ENCODE assay signal across 28 mouse cellular contexts in the genomic region with DNA sequence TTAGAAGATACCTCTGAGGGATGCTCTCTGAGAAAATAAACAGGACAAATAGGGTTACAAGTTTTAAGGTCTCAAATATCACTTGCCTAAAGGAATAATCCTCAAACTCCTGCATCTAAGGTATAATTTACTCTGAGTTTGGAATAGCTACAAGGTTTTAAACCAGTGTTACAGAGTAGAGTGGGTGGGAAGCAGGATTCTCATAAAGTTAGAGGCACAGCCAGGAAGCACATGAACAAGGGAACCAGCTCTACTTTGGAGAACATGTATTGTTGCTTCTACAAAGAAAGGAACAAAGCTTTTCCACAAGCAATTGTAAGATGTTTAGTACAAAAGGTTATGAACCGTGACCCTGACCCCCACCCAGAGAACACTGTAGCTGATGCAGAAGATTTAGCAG.
"Had no signal": no experiment of that assay in that cellular context is flagged by ENCODE, and none has a peak within 500 bp of the region (broad histone marks: within the 10 kb centered on the region; RNA-seq: fewer than 3 reads in every experiment).

No protein-coding gene starts in this region.

- DNase-seq: liver; liver, embryonic 13.5 days; liver, postnatal 0 days; lung, adult 18-20 months; lung, adult 2 months; lung, embryonic 14.5 days; lung, postnatal 10 days; lung, postnatal 14 days; lung, postnatal 36 days; lung, postnatal 4 days; midbrain, embryonic 14.5 days had no signal

- H3K9me3 ChIP-seq: limb, embryonic 10.5 days; limb, embryonic 12.5 days; limb, embryonic 13.5 days; limb, embryonic 15.5 days; liver, embryonic 12.5 days; liver, embryonic 13.5 days; liver, embryonic 15.5 days; lung, embryonic 15.5 days; midbrain, embryonic 10.5 days; midbrain, embryonic 12.5 days; midbrain, embryonic 13.5 days; midbrain, embryonic 15.5 days had no signal

- H3K36me3 ChIP-seq: limb, embryonic 10.5 days; limb, embryonic 12.5 days; limb, embryonic 13.5 days; limb, embryonic 15.5 days; liver, embryonic 12.5 days; liver, embryonic 13.5 days; liver, embryonic 15.5 days; lung, embryonic 15.5 days; midbrain, embryonic 10.5 days; midbrain, embryonic 12.5 days; midbrain, embryonic 13.5 days; midbrain, embryonic 15.5 days had no signal

- H3K27me3 ChIP-seq: limb, embryonic 12.5 days; limb, embryonic 13.5 days; limb, embryonic 15.5 days; liver, embryonic 12.5 days; liver, embryonic 13.5 days; liver, embryonic 15.5 days; lung, embryonic 15.5 days; megakaryocyte, embryonic 14.5 days; midbrain, embryonic 12.5 days; midbrain, embryonic 13.5 days; midbrain, embryonic 15.5 days had no signal

- H3K4me3 ChIP-seq: limb, embryonic 10.5 days; limb, embryonic 12.5 days; limb, embryonic 13.5 days; limb, embryonic 15.5 days; liver, embryonic 12.5 days; liver, embryonic 13.5 days; liver, embryonic 15.5 days; lung, embryonic 15.5 days; megakaryocyte, embryonic 14.5 days; midbrain, embryonic 10.5 days; midbrain, embryonic 12.5 days; midbrain, embryonic 13.5 days; midbrain, embryonic 15.5 days; myocyte had no signal

- H3K4me1 ChIP-seq: limb, embryonic 10.5 days; limb, embryonic 12.5 days; limb, embryonic 13.5 days; limb, embryonic 15.5 days; liver, embryonic 12.5 days; liver, embryonic 13.5 days; liver, embryonic 15.5 days; lung, embryonic 15.5 days; megakaryocyte, embryonic 14.5 days; midbrain, embryonic 12.5 days; midbrain, embryonic 13.5 days; midbrain, embryonic 15.5 days had no signal

- ATAC-seq: liver, embryonic 12.5 days; liver, postnatal 0 days; lung, postnatal 0 days; midbrain, embryonic 13.5 days; midbrain, embryonic 15.5 days; midbrain, embryonic 16.5 days had no signal

- H3K27ac ChIP-seq: limb, embryonic 10.5 days; limb, embryonic 12.5 days; limb, embryonic 13.5 days; limb, embryonic 15.5 days; liver, embryonic 12.5 days; liver, embryonic 13.5 days; liver, embryonic 14.5 days; liver, embryonic 15.5 days; lung, embryonic 15.5 days; macrophage; midbrain, embryonic 10.5 days; midbrain, embryonic 12.5 days; midbrain, embryonic 13.5 days; midbrain, embryonic 15.5 days had no signal
